Mouse (Mus musculus): Measurements from ENCODE around the gene Lrrc23. TPM values are rescaled to one million over a fixed set of nuclear protein-coding genes. Genes with fewer than 3 reads are reported as not detected.

Gene Lrrc23
- polyA plus RNA-seq, 1 experiment from 2014 or later, result 0.11 TPM

GRCm38 (mm10) chr6:124809775-124810538 lies 30.4 kb upstream of the Lrrc23 start:
- peak; percentile 1; the same call in 1 of the 2 replicates for ATAC-seq (replicated peaks; ENCODE audit: low FRiP score)
- H3K4me3 ChIP-seq (ENCODE audit: low read depth, low read length), result peak overlapping the region; percentile 68
- peak overlapping the region; percentile 96 for H3K4me2 ChIP-seq
- H3K27ac ChIP-seq (ENCODE audit: low read depth, low read length), result peak overlapping the region; percentile 96
- no peaks in the 10 kb centered on the region for H3K9me3 ChIP-seq (ENCODE audit: control insufficient read depth, low read length)
- peak overlapping the region; percentile 81 for H3K9ac ChIP-seq (ENCODE audit: low read depth, low read length)
- DNase-seq (ENCODE audit: low spot score), result no peak
- 56% methylated on average over 14 of the region's 14 CpGs for WGBS
- no peaks in the 10 kb centered on the region for H3K27me3 ChIP-seq (replicated peaks; ENCODE audit: control insufficient read depth, insufficient read depth, low read length)
- H3K36me3 ChIP-seq (ENCODE audit: control insufficient read depth, insufficient read depth, low read length), result peaks cover 22% of the 10 kb centered on the region
- H3K4me1 ChIP-seq (replicated peaks; ENCODE audit: control insufficient read depth, insufficient read depth, low read length), result peaks cover 55% of the 10 kb centered on the region

GRCm38 (mm10) chr6:124809052-124809774 lies 29.7 kb upstream of the Lrrc23 start:
- peak; percentile 40 for ATAC-seq (replicated peaks; ENCODE audit: low FRiP score)
- H3K36me3 ChIP-seq (ENCODE audit: control insufficient read depth, insufficient read depth, low read length), result peaks cover 22% of the 10 kb centered on the region
- peak; percentile 87 for DNase-seq (ENCODE audit: low spot score)
- no peaks in the 10 kb centered on the region for H3K27me3 ChIP-seq (replicated peaks; ENCODE audit: control insufficient read depth, insufficient read depth, low read length)
- peak overlapping the region; percentile 68 for H3K4me3 ChIP-seq (ENCODE audit: low read depth, low read length)
- peaks cover 48% of the 10 kb centered on the region for H3K4me1 ChIP-seq (replicated peaks; ENCODE audit: control insufficient read depth, insufficient read depth, low read length)
- peak overlapping the region; percentile 81 for H3K9ac ChIP-seq (ENCODE audit: low read depth, low read length)
- under 1% methylated on average over 35 of the region's 35 CpGs for whole genome bisulfite sequencing
- H3K9me3 ChIP-seq (ENCODE audit: control insufficient read depth, low read length), result no peaks in the 10 kb centered on the region
- peak overlapping the region; percentile 96 for H3K4me2 ChIP-seq
- peak overlapping the region; percentile 96 for H3K27ac ChIP-seq (ENCODE audit: low read depth, low read length)

- Histone ChIP-seq H3K27me3 (replicated peaks; ENCODE audit: control insufficient read depth, insufficient read depth, low read length) (no peaks in the 10 kb centered on the region), H3K4me3 (ENCODE audit: low read depth, low read length) (peak within 1 kb of the TSS; percentile 68), H3K27ac (ENCODE audit: low read depth, low read length) (peak within 1 kb of the TSS; percentile 96), H3K4me1 (replicated peaks; ENCODE audit: control insufficient read depth, insufficient read depth, low read length) (peaks cover 47% of the 10 kb centered on the region), H3K36me3 (ENCODE audit: control insufficient read depth, insufficient read depth, low read length) (peaks cover 22% of the 10 kb centered on the region), H3K9me3 (ENCODE audit: control insufficient read depth, low read length) (no peaks in the 10 kb centered on the region), H3K9ac (ENCODE audit: low read depth, low read length) (peak within 1 kb of the TSS; percentile 81), H3K4me2 (peak within 1 kb of the TSS; percentile 96)
- peak; percentile 65 for ATAC-seq (replicated peaks; ENCODE audit: low FRiP score)
- DNase-seq (ENCODE audit: low spot score), result peak; percentile 84
- 3% methylated on average over 29 of the region's 29 CpGs for WGBS
Observed at GRCm38 (mm10) chr6:124808358-124809012, 29.0 kb upstream of the Lrrc23 start, which contains the start of gene Spsb2. Gene Spsb2 (plus strand): TSS chr6:124808661.

- ATAC-seq (replicated peaks; ENCODE audit: low FRiP score) (no peak), DNase-seq (ENCODE audit: low spot score) (no peak)
- no peaks in the 10 kb centered on the region for H3K27me3 ChIP-seq (replicated peaks; ENCODE audit: control insufficient read depth, insufficient read depth, low read length)
- no peaks in the 10 kb centered on the region for H3K9me3 ChIP-seq (ENCODE audit: control insufficient read depth, low read length)
- peaks cover 22% of the 10 kb centered on the region for H3K36me3 ChIP-seq (ENCODE audit: control insufficient read depth, insufficient read depth, low read length)
- peak overlapping the region; percentile 81 for H3K9ac ChIP-seq (ENCODE audit: low read depth, low read length)
- peaks cover 47% of the 10 kb centered on the region for H3K4me1 ChIP-seq (replicated peaks; ENCODE audit: control insufficient read depth, insufficient read depth, low read length)
- peak overlapping the region; percentile 96 for H3K4me2 ChIP-seq
- 66% methylated on average over 6 of the region's 6 CpGs for WGBS
- H3K4me3 ChIP-seq (ENCODE audit: low read depth, low read length), result peak overlapping the region; percentile 68
- peak overlapping the region; percentile 96 for H3K27ac ChIP-seq (ENCODE audit: low read depth, low read length)
Observed at GRCm38 (mm10) chr6:124807986-124808357, 28.4 kb upstream of the Lrrc23 start.

GRCm38 (mm10) chr6:124807366-124807765 lies 27.8 kb upstream of the Lrrc23 start:
- Histone ChIP-seq H3K9me3 (ENCODE audit: control insufficient read depth, low read length) (no peaks in the 10 kb centered on the region), H3K27me3 (replicated peaks; ENCODE audit: control insufficient read depth, insufficient read depth, low read length) (no peaks in the 10 kb centered on the region), H3K27ac (ENCODE audit: low read depth, low read length) (no peak overlapping the region), H3K4me2 (no peak overlapping the region; the same call in 1 of the 2 replicates), H3K4me3 (ENCODE audit: low read depth, low read length) (no peak overlapping the region), H3K9ac (ENCODE audit: low read depth, low read length) (no peak overlapping the region), H3K36me3 (ENCODE audit: control insufficient read depth, insufficient read depth, low read length) (peaks cover 21% of the 10 kb centered on the region), H3K4me1 (replicated peaks; ENCODE audit: control insufficient read depth, insufficient read depth, low read length) (peaks cover 44% of the 10 kb centered on the region)
- DNase-seq (ENCODE audit: low spot score), result no peak
- ATAC-seq (replicated peaks; ENCODE audit: low FRiP score), result no peak
- WGBS, result 85% methylated on average over 4 of the region's 4 CpGs

- Histone ChIP-seq H3K9me3 (ENCODE audit: control insufficient read depth, low read length) (no peaks in the 10 kb centered on the region), H3K4me3 (ENCODE audit: low read depth, low read length) (peak overlapping the region; percentile 47), H3K9ac (ENCODE audit: low read depth, low read length) (peak overlapping the region; percentile 54), H3K27ac (ENCODE audit: low read depth, low read length) (peak overlapping the region; percentile 83), H3K4me2 (peak overlapping the region; percentile 79), H3K4me1 (replicated peaks; ENCODE audit: control insufficient read depth, insufficient read depth, low read length) (peaks cover 36% of the 10 kb centered on the region), H3K36me3 (ENCODE audit: control insufficient read depth, insufficient read depth, low read length) (peaks cover 13% of the 10 kb centered on the region), H3K27me3 (replicated peaks; ENCODE audit: control insufficient read depth, insufficient read depth, low read length) (no peaks in the 10 kb centered on the region)
- ATAC-seq (replicated peaks; ENCODE audit: low FRiP score) (no peak), DNase-seq (ENCODE audit: low spot score) (no peak)
- WGBS, result 75% methylated on average over 7 of the region's 7 CpGs
Observed at GRCm38 (mm10) chr6:124806446-124807140, 27.1 kb upstream of the Lrrc23 start.

- Histone ChIP-seq H3K4me2 (peak overlapping the region; percentile 79), H3K27ac (ENCODE audit: low read depth, low read length) (peak overlapping the region; percentile 83), H3K4me3 (ENCODE audit: low read depth, low read length) (peak overlapping the region; percentile 47), H3K9ac (ENCODE audit: low read depth, low read length) (peak overlapping the region; percentile 54), H3K36me3 (ENCODE audit: control insufficient read depth, insufficient read depth, low read length) (peaks cover 8% of the 10 kb centered on the region), H3K9me3 (ENCODE audit: control insufficient read depth, low read length) (no peaks in the 10 kb centered on the region), H3K27me3 (replicated peaks; ENCODE audit: control insufficient read depth, insufficient read depth, low read length) (no peaks in the 10 kb centered on the region), H3K4me1 (replicated peaks; ENCODE audit: control insufficient read depth, insufficient read depth, low read length) (peaks cover 32% of the 10 kb centered on the region)
- peak; percentile 64 for ATAC-seq (replicated peaks; ENCODE audit: low FRiP score)
- 2% methylated on average over 34 of the region's 34 CpGs for WGBS
- DNase-seq (ENCODE audit: low spot score), result peak; percentile 90
Observed at GRCm38 (mm10) chr6:124805341-124806321, 26.1 kb upstream of the Lrrc23 start.
